Mouse (Mus musculus) naive thymus-derived CD4-positive, alpha-beta T cell, adult 2 months (primary cell): ENCODE results near the gene Gm20388.

ENCODE experiments used
- DNase-seq: peaks from one replicate; pipeline ENCODE4 v3.0.0-alpha.2; 2011; ENCODE audit warnings: low read depth

Gene Gm20388

DNA sequence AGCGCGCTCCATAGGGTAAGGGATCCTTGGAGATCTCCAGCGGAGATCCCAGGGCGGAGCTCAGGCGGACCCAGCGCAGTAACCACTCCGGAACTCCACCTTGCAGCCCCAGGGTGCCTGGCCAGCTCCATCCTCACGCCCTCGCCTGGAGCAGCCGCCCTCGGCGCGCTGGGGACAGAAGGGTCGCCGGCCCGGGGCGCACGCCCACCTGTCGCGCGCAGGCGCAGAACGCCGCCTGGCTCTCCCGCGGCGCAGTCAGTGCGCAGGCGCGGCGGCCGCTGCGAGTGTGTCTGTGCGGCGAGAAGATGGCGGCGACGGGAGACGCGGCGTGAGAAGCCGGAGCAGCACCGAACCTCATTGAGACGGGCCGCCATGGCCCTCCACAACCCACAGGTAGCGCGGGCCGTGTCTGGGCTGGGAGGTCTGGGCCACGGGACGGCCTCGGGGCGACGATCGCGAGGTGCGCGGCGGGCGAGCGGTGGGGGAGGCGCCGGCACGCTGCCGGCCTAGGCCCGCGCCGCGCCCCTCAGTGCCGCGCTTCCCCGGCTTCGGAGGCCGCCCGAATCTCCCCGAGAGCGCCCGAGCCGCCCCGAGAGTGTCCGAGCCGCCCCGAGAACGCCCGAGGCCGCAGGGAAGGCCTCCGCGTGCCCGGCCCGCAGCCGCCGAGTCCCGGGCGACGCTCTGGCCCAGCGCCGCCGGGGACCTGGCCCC is at the start of gene Gm20388:
Gene Gm20388 (plus strand): TSS at position 295 of the 711 bp plus-strand sequence.
- peak; percentile 96 for DNase-seq

DNA sequence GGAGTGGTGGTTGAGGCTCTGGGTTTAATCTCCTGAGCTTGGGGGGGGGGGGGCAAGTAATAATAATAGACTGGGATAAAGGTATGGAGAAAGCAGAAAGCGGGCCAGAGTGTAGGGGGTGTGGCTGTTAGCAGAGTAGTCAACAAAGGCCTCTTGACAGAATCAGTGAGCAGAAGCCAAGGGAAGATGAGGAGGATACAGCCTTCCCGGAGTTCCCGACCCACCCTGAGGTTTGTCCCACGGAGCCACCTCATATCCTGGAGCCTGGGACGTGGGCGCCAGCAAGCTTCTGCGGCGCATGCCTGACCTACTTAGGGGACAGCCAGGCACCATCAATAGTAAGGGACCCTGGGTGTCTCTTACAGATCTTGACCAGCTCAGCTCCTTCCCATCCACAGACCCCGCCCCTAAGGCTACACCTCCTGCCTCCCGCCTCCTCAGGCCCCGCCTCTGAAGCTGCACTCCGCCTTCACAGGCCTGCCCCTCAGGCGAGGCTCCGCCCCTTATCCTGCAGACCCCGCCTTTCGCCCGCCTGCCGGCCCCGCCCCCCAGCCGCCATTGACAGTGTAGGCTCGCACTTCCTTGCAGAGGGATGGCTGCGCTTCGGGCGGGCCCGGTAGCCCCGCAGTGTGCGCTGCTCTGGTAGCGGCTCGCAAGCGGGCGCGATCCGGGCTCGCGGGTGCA is 48.8 kb upstream of the Gm20388 start, which contains the start of gene Klhl36:
Gene Klhl36 (plus strand): TSS at position 561 of the 684 bp plus-strand sequence.
- peak; percentile 96 for DNase-seq

DNA sequence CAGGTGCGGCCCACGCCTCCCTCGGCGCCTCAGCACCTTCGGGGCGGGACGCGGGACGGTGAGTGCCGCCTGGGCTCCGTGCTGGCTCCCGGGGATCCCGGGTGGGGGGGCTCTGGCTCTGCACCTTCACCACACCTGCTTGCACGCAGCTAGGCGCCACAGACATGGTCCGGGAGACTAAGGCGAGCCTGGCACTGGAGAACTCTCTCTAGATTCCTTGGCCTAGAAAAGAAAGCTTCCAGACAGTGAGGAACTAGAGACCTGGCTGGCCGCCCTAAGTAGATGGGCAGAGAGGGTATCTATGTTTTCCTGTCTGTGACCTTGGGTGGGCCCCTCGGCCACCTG is 48.3 kb upstream of the Gm20388 start:
- DNase-seq: no peak

DNA sequence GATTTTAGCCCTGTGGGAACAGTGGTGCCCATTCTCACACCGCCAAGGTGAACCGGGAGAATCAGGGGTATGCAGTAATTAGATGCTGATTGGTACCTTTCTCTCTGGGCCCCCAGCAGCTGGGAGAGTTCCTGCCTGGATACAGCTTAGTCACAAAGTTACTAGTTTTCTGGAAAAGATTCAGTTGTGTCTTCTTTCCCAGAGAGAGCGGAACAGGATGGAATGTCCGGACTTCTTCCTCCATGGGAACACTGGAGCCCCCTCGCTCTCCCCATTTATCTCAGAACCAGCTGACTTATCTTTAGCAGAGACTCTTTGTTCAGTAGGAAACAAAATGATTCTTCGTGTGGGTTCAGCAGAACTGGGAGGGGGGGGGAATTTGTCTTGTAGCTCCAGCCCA is 47.9 kb upstream of the Gm20388 start:
- DNase-seq: no peak

DNA sequence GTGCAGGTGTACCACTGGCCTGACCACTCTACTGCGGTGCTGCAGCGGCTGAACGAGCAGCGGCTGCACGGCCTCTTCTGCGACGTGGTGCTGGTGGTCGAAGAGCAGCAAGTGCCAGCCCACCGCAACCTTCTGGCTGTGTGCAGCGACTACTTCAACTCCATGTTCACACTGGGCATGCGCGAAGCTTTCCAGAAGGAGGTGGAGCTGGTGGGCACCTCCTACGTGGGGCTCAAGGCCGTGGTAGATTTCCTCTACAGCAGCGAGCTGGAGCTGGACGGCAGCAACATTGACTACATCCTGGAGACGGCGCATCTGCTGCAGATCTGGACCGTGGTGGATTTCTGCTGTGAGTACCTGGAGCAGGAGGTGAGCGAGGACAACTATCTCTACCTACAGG is 41.0 kb upstream of the Gm20388 start:
- DNase-seq: no peak

DNA sequence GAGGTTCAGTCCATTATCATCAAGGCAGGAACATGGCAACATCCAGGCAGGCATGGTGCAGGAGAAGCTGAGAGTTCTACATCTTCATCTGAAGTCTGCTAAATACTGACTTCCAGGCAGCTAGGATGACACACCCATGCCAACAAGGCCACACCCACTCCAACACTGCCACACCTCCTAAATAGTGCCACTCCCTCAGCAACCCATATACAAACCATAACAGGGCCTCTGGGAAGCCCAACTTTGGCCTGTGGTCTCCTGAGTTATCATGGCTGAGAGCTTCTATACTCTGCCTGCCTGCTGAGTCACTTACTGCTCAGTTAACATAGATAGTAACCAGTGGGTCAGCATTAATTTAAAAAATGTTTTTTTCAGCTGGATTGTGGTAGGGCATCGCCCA is 37.5 kb upstream of the Gm20388 start:
- no peak for DNase-seq

DNA sequence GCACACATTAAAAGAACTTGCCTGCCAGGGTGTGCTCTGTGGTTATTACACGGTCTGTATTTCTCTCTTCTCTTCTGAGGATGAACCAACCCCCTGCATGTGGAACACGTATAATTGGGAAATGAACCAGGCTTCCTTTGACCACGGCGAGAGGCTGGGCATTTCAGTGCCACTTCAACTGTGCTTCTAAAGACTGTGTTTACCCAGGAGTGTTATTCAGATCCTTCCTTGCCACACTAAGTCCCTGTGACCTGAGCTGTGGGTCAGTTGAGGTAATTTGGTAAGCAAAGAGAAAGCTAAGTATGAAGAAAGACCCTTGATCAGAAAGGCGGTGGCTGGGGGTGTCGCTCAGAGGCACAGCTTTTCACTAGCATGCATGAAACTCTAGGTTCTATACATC is 29.3 kb upstream of the Gm20388 start:
- no peak for DNase-seq

DNA sequence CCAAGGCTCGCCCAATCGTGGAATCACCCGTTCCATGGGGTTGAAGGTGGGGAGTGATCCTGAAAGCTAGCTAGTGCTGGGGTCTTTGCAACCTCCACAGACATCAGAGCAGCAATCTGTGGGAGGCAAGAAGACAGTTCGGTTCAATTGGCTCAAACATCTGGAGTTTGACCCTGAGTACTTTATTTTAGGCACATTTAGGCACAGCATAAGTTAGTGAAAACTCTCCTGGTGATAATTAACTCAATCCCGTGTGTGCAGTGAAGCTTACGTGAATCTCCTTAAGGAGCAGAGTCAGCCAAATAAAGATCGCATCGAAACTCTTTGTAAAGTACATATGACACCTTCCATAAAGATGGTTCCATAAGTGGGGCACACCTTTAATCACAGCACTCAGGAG is 28.7 kb upstream of the Gm20388 start:
- DNase-seq: no peak

DNA sequence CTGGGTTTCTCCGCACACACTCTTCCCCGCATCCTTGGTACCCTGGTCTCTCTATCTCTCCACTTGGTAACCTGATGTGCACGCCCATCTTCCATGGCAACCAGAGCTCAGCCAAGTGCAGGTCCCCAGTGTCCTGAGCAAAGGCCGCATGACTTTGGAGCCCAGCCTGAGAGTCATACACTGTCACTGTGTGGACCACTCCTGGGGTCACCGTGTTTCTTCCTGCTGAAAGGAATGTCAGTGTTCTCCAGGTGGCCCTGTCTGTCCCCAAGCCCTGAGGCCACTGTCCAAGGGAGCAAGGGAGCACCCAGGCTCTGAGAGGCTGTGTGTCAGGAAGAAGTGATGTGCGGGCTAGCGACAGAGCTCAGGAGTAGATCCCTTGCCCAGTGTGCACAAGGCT is 27.4 kb upstream of the Gm20388 start:
- DNase-seq: no peak

DNA sequence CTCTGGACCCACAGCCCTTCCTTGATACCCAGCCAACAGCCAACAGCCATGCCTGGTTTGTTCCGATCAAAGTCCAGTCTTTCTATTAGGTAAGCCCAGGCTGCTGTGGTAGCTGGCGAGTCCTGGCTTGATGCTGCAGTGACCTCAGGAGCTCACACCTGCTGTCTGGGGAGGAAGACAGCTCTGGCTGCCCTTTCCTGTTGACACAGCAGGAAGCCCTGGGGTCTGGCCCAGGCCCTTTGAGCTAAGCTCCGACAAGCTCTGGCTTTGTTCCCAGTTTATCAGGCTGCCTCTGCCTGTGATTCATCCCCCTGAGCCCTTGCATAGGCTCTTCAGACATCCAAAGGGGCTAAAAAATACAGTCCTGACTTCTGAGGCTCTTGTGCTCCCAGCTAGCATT is 25.0 kb upstream of the Gm20388 start:
- no peak for DNase-seq

DNA sequence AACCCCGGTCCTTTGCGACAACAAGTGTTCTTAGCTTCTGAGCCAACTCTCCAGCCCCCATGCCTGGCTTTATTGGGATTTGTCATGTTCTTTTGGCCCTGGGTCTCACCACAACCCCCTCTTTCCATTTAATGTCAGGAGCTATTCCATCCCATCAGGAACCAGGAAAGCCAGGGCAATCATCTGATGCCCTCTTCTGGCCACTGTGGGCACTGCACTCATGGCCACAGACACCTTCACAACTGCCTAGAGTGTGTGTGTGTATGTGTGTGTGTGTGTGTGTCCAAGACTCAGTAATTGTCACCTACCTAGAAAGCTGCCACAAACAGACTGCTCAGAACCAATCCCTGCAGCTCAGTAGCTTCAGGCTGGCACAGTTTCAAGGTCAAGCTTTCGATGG is 23.5 kb upstream of the Gm20388 start:
- peak; percentile 46 for DNase-seq

DNA sequence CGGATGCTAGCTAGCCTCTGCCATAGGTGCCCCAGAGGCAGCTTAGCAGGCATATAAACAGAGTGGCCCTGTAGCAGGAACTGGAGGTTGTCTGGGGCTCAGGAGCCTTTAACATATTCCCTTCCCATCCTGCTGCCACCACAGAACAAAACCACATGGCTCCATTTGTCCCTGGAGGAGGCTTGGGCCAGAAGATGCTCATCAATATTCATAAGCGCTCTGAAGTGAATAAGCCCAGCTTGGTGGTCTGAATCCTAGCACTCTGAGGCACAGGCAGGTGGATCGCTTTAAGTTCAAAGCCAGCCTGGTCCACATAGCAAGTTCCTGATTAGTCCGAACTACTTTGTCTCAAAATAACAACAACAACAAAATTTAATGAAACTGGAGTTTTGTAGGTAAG is 22.6 kb upstream of the Gm20388 start:
- DNase-seq: no peak

DNA sequence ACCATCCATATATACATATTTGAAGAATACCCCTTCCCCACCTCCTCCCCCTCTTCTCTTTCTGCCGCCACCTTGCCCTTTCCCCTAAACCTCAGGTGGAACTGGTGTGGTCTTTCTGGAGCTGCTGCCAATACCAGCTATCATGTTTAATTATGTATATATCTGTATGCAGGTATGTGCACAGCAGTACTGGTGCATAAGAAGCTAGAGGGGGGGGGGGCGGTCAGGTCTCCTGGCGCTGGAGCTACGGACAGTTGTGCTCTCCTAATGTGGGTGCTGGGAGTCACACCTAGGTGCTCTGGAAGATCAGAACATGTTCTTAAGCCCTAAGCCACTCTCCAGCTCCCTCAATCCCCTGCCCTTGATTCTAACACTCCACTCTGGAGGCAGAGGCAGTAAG is 13.6 kb upstream of the Gm20388 start:
- DNase-seq: no peak

DNA sequence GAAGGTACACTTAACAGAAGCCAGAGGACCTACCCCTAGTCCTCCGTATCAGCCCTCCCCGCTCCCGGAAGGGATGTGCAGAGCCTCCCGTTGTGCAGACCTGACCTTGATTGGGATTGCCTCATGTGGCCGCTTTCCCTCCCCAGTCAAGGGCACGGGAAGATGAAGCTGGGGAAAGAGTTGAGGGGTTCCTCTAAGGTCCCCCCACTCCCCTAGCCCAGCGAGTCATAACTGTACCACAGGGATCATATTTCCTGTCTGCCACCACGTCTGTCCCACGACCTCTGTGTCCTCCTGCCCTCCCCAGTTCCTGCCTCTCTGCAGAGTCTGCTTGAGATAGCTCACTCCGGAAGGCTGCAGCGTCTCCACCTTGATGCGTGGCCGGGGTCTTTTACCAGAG is 12.7 kb upstream of the Gm20388 start:
- DNase-seq: peak; percentile 57

DNA sequence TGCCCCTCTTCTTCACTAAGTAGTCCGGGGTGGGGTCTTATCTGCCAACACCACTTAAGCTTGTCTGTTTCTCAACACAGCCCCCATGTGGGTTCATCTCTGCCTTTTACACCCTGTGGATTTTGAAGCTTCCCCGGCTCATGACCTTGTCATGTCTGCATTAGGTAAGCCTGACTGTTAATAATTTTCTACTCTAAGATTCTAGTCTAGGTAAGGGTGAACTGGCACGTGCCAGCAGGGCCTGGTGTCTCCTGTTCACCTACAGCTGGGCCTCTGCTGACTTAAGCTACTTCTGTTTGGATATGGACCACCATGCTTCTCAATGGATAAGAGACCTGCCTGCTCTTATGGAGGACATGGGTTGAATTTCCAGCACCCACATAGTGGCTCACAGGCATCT is 9.3 kb upstream of the Gm20388 start:
- DNase-seq: no peak

DNA sequence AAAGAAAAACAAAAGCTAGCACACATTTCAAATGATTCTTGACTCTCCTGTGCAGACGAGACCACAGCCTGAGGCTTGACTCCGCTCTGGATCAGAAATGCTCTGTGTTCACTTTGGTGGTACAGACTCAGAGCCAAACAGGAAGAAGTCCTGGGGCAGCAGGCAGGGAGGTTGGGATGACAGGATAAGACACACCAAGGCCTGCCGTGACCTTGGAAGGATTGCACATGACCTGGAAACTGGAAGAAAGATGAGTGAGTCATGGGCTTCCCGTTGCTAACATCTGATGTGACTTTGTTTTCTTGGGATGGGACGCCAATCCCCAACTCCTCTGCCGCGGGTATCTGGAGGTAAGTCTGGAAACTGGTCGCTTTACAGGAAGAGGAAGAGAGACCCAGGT is 8.7 kb upstream of the Gm20388 start:
- no peak for DNase-seq

DNA sequence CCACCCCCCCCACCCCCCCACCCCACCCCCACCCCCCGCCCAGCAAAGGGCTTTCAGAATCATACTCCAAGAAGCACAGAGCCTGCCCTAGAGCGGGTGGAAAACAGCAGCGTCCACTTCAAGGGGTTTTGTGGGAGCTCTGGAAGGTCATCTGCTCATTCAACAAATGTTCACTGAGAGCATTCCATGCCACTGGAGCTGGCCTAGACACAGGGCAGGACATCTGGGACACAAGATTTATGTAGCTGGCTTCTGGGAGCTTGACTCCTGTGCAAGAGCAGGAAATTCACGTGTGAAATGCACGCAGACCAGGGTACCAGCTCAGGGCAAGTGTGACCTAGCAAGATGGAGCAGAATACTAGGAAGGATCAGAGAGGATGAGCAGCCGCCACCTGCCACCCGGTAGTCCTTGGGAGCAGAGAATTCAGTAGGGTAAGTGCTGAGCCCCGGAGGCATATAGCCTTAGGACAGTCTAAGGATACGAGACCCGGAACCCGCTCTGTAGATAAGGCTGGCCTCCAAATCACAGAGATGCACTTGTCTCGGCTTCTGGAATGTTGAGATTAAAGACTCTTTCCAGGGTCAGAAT is 6.2 kb upstream of the Gm20388 start:
- no peak for DNase-seq

DNA sequence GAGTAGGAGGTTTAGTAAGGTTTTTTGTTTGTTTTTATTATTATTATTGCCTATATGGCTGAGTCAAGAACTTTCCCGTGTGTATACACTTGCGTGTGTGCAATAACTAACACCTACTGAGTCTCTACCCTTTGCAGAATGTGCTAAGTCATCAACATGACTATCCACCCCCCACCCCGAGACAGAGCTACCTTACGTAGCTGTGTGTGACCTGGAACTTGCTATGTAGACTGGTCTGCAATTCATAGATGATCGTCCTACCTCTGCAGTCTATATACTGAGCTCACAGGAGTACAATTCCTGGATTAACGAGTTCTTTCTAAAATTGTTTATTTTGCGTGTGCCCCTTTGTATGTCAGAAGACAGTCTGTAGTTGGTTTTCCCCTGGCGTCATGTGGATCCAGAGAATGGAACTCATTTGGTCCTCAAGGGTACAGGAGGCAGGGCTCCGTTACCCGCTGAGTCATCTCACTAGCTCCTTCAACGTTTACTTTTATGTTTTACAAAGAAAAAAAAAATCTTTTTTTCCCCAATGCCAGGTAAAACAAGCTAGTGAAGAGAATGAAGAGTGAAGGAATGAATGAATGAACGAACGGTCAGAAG is 596 bp upstream of the Gm20388 start, which contains the start of gene Usp10:
Gene Usp10 (plus strand): TSS at position 417 of the 603 bp plus-strand sequence.
- no peak for DNase-seq

DNA sequence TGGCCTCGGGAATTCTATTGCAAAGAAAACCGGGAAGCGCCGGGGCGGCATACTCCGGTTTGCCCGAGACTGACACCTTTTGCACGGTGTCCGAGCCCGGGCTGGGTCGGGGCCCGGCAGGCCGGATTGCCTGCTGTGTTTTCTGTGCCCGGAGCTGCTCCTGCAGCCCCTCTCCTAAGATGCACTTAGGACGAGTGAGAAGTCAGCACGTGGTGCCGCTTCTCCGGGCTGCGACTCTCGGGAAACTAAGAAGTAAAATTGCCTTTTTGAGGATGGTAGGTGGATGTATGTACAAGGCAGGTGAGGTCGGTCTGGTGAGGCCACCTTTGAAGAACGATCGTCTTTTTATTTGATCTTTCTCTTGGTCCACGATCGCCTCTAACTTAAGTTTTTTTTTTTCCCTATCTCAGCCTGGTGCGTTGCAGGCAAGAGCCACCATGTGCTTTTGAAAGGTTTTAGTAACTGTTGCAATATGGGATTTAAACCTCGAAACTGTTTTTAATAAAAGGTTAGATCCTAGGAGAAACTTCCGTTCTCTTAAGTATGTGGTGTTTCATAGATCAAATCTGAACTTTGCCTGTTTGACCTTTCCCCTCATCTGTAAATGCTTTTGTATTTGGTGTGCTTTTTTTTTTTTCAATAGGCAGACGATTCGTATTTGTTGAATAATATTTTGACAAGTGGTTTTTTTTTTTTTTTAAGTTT is 769 bp downstream of the Gm20388 start:
- no peak for DNase-seq

DNA sequence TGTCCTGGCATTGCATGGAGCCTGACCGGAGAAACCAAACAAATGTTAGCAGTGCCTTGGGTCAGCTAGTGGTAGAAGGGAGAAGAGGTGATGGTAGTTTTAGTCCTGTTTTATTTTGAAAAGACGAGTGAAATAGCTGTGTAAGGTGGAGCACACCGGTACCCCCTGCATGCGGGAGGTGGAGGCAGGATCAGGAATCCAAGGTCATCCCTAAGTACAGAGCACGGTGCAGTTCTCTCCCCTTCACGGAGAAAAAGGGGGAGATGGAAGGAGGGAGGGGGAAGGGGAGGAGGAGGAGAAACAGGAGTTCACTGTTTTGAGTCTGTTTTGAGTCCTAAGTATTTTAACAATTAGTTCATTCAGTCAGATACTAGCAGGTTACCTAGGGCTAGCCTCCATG is 2.0 kb downstream of the Gm20388 start:
- no peak for DNase-seq

DNA sequence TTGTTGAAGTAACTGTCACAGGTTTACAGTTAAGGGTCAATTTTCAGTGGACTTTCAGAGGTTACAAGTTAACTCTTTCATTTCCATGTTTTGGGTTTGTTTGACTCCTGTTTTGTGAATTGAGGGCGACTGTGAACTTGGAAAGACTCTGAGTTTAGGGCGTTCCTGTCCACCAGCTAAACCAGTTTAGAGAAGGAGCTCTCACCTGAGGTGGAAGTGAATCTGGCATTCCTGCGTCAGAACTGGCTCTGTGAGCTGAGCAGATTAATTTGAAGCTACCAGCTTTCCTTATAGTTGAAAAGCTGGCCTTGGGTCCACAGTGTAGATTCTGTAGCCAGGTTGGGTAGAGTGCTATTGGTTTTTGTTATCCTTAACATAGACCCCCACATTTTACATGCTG is 2.5 kb downstream of the Gm20388 start:
- no peak for DNase-seq

DNA sequence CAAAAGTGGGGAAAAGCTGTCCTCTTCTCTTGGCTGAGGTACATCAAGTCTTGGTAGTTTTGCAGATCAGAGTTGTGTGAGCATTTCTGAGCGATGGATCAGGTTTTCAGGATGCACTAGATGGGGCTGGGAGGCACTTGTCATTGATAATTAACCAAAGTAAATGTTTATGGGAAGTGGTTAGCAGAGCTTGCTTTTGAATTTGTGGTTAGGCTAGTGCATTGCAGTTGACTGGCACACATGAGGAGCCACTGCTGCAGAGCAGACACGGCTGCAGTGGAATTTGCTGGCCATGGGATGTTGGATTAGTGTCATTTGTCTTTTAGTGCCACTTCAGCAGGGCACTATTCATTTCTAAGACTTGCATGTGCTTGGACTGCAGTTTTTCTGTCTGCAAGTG is 3.5 kb downstream of the Gm20388 start:
- DNase-seq: peak; percentile 48
